Mouse (Mus musculus): Measurements from ENCODE around the gene Tdrd12.

The Tdrd12 gene

DNA sequence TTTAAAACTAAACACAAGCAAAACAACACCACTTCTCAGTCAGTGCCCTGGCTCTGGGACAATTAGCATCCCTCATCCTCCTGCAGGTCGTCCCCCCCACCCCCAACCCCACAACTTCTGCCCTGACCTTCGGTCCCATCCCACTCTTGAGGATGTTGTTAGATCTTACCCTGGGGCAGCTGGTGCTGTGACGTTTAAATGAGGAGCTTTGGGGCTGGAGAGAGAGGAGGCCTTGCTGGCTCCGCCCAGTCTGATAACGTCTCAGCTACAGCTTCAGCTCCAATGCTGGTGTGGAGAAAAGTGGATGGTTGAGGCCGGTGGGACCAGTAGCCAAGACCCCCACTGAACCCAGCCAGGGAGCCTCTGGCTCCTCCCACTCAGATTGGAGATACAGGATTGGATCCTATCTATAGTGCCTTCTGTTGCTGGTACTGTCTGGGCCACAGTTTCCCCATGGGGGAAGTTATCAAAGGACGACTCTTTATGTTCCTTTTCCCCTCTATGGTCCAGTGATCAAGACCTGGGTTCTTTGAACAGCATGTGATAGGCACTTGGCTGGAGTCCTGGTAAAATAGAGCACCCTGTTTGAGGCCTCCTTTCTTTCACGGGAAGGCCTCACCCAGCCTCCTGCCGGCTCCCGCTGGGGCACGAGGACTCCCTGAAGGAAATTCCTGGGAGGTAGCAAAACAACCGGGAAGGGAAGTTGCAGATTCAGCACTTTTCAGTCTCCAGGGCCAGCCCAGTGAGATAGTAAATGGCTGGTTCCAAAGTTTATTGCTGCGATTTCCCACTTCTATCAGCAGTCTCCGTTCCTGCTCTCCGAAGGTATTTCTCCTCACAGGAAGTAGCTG is 89.3 kb downstream of the Tdrd12 start, which contains the start of gene Slc7a9:
Gene Slc7a9 (plus strand): TSS at position 801 of the 851 bp plus-strand sequence.
- no peak for DNase-seq

DNA sequence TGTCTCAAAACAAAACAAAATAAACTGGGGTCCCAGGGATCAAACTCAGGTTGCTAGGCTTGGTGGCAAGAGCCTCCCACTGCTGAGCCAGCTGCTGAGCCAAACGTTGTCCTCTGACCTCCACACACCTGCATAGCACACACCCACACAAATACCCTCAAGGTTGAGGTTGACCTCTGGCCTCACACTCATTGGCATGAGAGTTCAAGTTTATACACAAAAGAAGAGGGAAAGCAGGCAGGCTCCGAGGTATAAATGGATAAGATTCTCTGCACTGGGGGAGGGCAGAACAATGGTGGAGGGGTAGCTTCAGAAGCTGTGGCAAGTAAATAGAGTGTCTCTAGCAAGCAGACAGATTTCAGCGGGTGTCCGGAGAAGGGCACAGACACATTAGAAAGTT is 90.0 kb downstream of the Tdrd12 start:
- no peak for DNase-seq

DNA sequence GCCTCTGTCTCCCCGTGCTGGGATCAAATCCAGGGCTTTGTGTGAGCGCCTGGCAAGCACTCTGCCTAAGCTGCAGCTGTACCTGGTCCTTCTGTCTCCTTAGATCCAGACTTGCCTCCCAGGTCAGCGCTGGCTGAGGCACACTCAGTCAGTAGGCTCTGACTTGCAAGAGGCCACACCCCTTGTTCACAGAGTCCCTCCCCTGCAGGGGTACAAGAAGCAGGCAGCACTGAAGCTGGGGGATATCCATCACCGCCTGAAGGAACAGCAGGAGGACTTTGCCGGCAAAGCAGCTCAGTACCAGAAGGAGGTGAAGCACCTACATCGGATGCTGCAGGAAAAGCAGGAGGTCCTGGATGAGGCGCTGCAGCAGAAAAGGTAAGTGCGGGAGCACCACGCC is 102.3 kb downstream of the Tdrd12 start:
- no peak for DNase-seq

DNA sequence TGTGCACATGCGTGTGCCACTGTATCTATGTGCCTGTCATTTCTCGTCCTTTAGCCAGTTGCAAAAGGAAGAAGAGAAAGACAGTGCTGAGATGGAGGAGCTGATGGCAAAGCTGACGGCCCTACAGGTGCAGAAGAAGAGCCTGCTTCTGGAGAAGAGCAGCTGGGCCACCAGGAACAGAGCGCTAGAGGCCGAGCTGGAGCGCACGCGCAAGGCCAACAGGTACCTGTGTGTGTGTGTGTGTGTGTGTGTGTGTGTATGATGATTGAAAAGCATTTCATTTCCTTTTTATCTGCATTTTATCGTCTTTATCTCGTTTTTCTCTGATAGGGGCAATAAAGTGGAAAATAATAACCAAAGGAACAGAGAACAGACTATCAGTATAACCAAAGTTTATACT is 109.4 kb downstream of the Tdrd12 start:
- no peak for DNase-seq

DNA sequence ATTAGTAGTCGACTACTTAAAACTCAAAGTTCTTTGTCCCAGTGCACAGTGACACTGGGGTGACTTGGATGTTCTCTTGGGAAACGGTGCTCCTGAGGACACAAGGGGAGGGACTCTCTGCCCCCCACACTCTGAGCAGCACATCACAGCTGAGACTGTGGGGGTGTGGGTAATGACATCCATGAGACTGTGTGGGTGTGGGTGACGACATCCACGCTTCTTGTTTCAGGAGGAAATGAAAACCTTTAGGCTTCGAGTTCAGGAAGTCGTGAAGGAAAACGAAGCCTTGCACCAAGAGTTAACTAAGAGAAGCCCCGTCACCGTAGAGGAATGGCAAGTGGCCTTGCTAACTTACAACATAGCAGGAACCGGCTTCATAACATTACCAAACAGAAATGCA is 114.5 kb downstream of the Tdrd12 start:
- no peak for DNase-seq

Measured in cerebellum, postnatal 10 days (tissue).